Mouse (Mus musculus) myocyte (in vitro differentiated cells): ENCODE results near the gene Pnpla2.

Experiments used
- MAX ChIP-seq: IDR thresholded peaks from one replicate; pipeline ENCODE4 v1.6.1; 2011; ENCODE audit warnings: low read depth, mild to moderate bottlenecking, control low read depth
- POLR2A ChIP-seq: IDR thresholded peaks from one replicate; pipeline ENCODE4 v1.6.1; 2011; ENCODE audit warnings: low read depth, mild to moderate bottlenecking, control low read depth, moderate library complexity; ENCODE audit not compliant: insufficient read length
- POLR2AphosphoS2 ChIP-seq: IDR thresholded peaks from one replicate; pipeline ENCODE4 v1.6.1; 2011; ENCODE audit warnings: low read depth, control low read depth; ENCODE audit not compliant: insufficient read length
- TCF12 ChIP-seq: IDR thresholded peaks from one replicate; pipeline ENCODE4 v1.6.1; 2011; ENCODE audit warnings: mild to moderate bottlenecking, control low read depth; ENCODE audit not compliant: poor library complexity, insufficient read depth, severe bottlenecking
- USF1 ChIP-seq: IDR thresholded peaks from one replicate; pipeline ENCODE4 v1.6.1; 2011; ENCODE audit warnings: low read depth, mild to moderate bottlenecking, control low read depth, moderate library complexity

- TF ChIP-seq TCF12, result no peak
- TF ChIP-seq POLR2A, result no peak
- TF ChIP-seq MAX, result no peak
- TF ChIP-seq POLR2AphosphoS2, result no peak
- no peak for TF ChIP-seq USF1
Measured at GRCm38 (mm10) chr7:141508160-141508559, 53.2 kb downstream of the Pnpla2 start.
